Comparison of ENCODE assay signal across 7 mouse cellular contexts in genomic region chr3:123780507-123780906, GRCm38 (mm10).
A peak's percentile ranks its signal among the peaks of the same experiment; 100 is the strongest.
DNase-seq lines count a peak whose midpoint lies in the region.

No protein-coding gene starts in this region.

- intact Hi-C loops in left cerebral cortex, postnatal 4 days (cut with DNase I): no loop called here
- intact Hi-C loops in left cerebral cortex, postnatal 14 days (cut with DNase I): loop anchor here (5.0 kb wide), 1 partner anchor 492 kb away; no protein-coding TSS in a partner anchor

- DNase-seq in left cerebral cortex, postnatal 4 days: peak; percentile 18
- no peak for DNase-seq in left cerebral cortex, postnatal 14 days (ENCODE audit: low spot score in 2 of 2)
- DNase-seq in R1 (ENCODE audit: low read depth, low spot score) (peak; percentile 44), MN1 (ENCODE audit: low spot score) (no peak)
- peak; percentile 14 for DNase-seq in cerebellum, adult 9-11 months
- peak; percentile 18 for DNase-seq in lung, postnatal 14 days
- DNase-seq in ovary, adult 18-20 months (ENCODE audit: low spot score): no peak

Comparison
In these comparisons a context has a peak if more than half of its experiments do, and no peak if none do; other contexts are left out.
1. DNase-seq: peak in left cerebral cortex, postnatal 4 days (single experiment), R1 (single experiment), cerebellum, adult 9-11 months (single experiment) and lung, postnatal 14 days (single experiment); none in left cerebral cortex, postnatal 14 days (0 of 2), ovary, adult 18-20 months (single experiment) and MN1 (single experiment).